Mouse (Mus musculus) regulatory T cell (primary cell): ENCODE measurements around the gene Larp4.

ENCODE experiments used
- in situ Hi-C: fragments of 300-600 bp; cut with MboI, MseI; formaldehyde crosslinking; loops from one replicate; pipeline ENCODE4 v1.15.1; 2025; ENCODE audit warnings: high pct_unique_total_duplicates

Gene Larp4

GRCm38 (mm10) chr15:100057698-100058097 lies 87.8 kb downstream of the Larp4 start:
- in situ Hi-C loops = no loop called here

- in situ Hi-C loops = no loop called here
Measured at GRCm38 (mm10) chr15:100058143-100058542, 88.3 kb downstream of the Larp4 start.

GRCm38 (mm10) chr15:100058912-100059311 lies 89.0 kb downstream of the Larp4 start:
- in situ Hi-C loops = no loop called here

- in situ Hi-C loops = no loop called here
Measured at GRCm38 (mm10) chr15:100059626-100060311, 89.9 kb downstream of the Larp4 start.

- in situ Hi-C loops = no loop called here
Measured at GRCm38 (mm10) chr15:100060513-100061140, 90.8 kb downstream of the Larp4 start.

- in situ Hi-C loops = no loop called here
Measured at GRCm38 (mm10) chr15:100061377-100061776, 91.5 kb downstream of the Larp4 start.

GRCm38 (mm10) chr15:100063229-100063773 lies 93.4 kb downstream of the Larp4 start:
- in situ Hi-C loops = no loop called here
